Mouse (Mus musculus) CD4-positive, CD25-positive, alpha-beta regulatory T cell (primary cell): ENCODE measurements around the gene Srp54b. TPM values are rescaled to one million over a fixed set of nuclear protein-coding genes. Genes with fewer than 3 reads are reported as not detected.

Experiments used
- polyA plus RNA-seq: library from polyadenylated mRNA; unstranded; fragments of 100-300 nt; shearing (Covaris generic); gene quantifications from one replicate; pipeline ENCODE4 v1.2.1, GENCODE M21; 2017

Srp54b gene
- polyA plus RNA-seq, result 33.1 TPM

DNA sequence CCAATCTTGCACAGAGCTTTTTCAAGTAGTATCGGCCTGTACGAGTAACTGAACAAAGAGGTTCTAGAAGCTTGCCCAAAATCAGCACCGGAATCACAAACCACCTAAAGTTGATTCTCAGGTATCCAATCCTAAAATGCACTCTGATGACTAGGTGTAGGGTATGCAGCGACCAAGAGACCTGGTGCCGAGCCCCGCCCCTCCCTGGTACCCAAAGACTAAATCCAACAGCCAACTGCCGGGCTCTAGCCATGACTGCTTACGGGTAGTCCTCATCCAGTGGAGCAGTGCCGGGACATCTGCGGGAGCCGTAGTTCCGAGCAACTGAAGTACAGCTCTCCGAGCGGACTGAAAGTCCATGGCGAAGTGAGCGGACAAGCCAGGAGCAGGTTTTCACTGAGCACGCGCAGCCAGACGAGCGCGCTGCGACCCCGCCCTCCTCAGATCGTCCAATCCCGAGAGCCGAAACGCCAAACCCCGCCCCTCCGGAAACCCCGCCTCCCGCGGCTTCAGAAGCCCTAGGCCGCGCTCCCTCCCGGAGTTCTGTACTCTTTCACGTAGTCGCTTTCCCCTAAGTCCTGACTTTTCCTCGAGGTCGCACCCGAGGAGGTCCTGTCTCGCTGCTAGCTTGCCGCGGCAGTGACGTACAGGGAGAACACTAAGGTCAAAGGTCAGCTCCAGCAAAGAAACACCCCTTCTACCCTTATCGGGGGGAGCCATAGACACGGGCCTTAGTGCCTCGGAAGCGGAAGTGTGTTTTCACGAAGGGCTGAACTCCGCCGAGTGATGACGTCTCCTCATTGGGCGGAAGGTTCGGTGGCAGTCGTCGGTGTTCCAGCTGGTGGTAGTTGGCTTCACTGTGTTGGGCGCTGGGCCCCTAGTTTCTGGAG is at the start of gene Srp54b:
TSS of gene Srp54b (plus strand) at position 546 of the 890 bp plus-strand sequence.

DNA sequence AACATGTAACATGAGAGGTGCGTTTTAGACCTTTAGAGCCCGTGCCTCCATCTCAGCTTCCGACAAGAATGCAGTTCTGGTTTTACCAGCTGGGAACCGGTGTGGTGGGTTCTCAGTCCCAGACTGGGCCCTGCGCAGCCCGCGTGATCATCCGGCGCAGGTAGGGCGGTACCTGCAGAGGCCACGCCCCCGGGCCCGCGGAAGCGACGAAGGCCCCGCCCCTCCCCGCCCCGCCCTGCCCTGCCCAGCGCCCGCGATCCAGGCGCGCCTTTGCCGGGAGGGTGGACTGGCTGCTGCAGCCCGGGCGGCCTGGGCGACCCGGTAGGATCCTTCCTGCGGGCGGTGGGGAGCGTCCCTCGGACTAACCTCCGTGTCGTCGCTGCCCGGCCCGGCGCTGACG is 30.7 kb upstream of the Srp54b start, which contains the start of gene Fam177a:
TSS of gene Fam177a (plus strand) at position 228 of the 400 bp plus-strand sequence.

DNA sequence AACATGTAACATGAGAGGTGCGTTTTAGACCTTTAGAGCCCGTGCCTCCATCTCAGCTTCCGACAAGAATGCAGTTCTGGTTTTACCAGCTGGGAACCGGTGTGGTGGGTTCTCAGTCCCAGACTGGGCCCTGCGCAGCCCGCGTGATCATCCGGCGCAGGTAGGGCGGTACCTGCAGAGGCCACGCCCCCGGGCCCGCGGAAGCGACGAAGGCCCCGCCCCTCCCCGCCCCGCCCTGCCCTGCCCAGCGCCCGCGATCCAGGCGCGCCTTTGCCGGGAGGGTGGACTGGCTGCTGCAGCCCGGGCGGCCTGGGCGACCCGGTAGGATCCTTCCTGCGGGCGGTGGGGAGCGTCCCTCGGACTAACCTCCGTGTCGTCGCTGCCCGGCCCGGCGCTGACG is 44.4 kb downstream of the Srp54b start, which contains the start of gene 1700047I17Rik2:
TSS of gene 1700047I17Rik2 (plus strand) at position 287 of the 400 bp plus-strand sequence.

DNA sequence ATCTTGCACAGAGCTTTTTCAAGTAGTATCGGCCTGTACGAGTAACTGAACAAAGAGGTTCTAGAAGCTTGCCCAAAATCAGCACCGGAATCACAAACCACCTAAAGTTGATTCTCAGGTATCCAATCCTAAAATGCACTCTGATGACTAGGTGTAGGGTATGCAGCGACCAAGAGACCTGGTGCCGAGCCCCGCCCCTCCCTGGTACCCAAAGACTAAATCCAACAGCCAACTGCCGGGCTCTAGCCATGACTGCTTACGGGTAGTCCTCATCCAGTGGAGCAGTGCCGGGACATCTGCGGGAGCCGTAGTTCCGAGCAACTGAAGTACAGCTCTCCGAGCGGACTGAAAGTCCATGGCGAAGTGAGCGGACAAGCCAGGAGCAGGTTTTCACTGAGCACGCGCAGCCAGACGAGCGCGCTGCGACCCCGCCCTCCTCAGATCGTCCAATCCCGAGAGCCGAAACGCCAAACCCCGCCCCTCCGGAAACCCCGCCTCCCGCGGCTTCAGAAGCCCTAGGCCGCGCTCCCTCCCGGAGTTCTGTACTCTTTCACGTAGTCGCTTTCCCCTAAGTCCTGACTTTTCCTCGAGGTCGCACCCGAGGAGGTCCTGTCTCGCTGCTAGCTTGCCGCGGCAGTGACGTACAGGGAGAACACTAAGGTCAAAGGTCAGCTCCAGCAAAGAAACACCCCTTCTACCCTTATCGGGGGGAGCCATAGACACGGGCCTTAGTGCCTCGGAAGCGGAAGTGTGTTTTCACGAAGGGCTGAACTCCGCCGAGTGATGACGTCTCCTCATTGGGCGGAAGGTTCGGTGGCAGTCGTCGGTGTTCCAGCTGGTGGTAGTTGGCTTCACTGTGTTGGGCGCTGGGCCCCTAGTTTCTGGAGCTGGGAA is 75.0 kb downstream of the Srp54b start, which contains the start of gene Srp54c:
TSS of gene Srp54c (plus strand) at position 543 of the 894 bp plus-strand sequence.

Other genes with a start within 250 kb of the Srp54b start
- 4.3 TPM for gene Gm20403, start 168.6 kb upstream of the Srp54b start, polyA plus RNA-seq
- 104 TPM for gene Baz1a, start 140.8 kb upstream of the Srp54b start, polyA plus RNA-seq
- gene 2700097O09Rik, start 75.0 kb upstream of the Srp54b start, polyA plus RNA-seq, result 16.3 TPM
- gene Srp54a, start 74.8 kb upstream of the Srp54b start, polyA plus RNA-seq, result 131 TPM
- 33.3 TPM for gene Fam177a, start 30.6 kb upstream of the Srp54b start, polyA plus RNA-seq
- gene 1700047I17Rik2, start 44.5 kb downstream of the Srp54b start, polyA plus RNA-seq, result not detected
- gene Srp54c, start 75.1 kb downstream of the Srp54b start, polyA plus RNA-seq, result 74.3 TPM
- gene 1110008L16Rik, start 144.5 kb downstream of the Srp54b start, polyA plus RNA-seq, result 8.5 TPM
- gene Ppp2r3c, start 147.9 kb downstream of the Srp54b start, polyA plus RNA-seq, result 20.0 TPM
- 281 TPM for gene Psma6, start 229.1 kb downstream of the Srp54b start, polyA plus RNA-seq